Mouse (Mus musculus) E14TG2a.4 (cell line): ENCODE data around the gene Brpf1.

ENCODE experiments used
- H3K27me3 ChIP-seq: 2 replicates; pipeline ENCODE4 v1.6.1; 2014; ENCODE audit warnings: low read length, control low read depth; ENCODE audit not compliant: insufficient read depth
- H3K36me3 ChIP-seq: 2 replicates; pipeline ENCODE4 v1.6.1; 2014; ENCODE audit warnings: low read length, control low read depth; ENCODE audit not compliant: insufficient read depth
- H3K4me1 ChIP-seq: replicated peaks from 2 replicates; pipeline ENCODE4 v1.6.1; 2014; ENCODE audit warnings: low read depth, low read length, control low read depth
- H3K4me3 ChIP-seq: replicated peaks from 2 replicates; pipeline ENCODE4 v1.5.1; 2014; ENCODE audit warnings: mild to moderate bottlenecking, low read length
- H3K9me3 ChIP-seq: 2 replicates; pipeline ENCODE4 v1.6.1; 2014; ENCODE audit warnings: low read length, control low read depth
- CTCF ChIP-seq: conservative IDR thresholded peaks from 2 replicates; pipeline ENCODE4 v1.5.1; 2014; ENCODE audit warnings: low read length
- NANOG ChIP-seq: IDR thresholded peaks from 2 replicates; pipeline ENCODE4 v1.6.1; 2014; ENCODE audit warnings: borderline replicate concordance, low read length, mixed read lengths
- POU5F1 ChIP-seq: IDR thresholded peaks from 2 replicates; pipeline ENCODE4 v1.6.1; 2014; ENCODE audit warnings: low read length, borderline replicate concordance

The Brpf1 gene

DNA sequence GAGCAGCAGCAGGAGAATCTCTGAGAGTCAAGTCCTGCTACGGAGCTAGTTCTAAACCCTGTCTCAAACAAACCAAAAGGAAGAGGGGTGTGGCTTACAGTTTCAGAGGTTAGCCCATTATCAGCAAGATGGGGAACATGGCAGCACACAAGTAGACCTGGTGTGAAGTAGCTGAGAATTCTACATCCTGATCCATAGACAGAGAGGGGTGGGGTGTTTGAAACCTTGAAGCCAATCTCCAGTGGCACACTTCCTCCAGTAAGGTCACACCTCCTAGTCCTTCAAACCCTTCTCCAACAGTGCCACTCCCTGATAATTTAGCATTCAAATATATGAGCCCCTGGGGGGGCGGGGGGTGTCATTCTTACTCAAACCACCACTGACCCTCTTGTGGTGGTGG, 10.9 kb upstream of the Brpf1 start:
- TF ChIP-seq POU5F1, result no peak
- TF ChIP-seq CTCF, result no peak
- no peak for TF ChIP-seq NANOG
- Histone ChIP-seq H3K4me3 (no peak overlapping the region), H3K27me3 (no peaks in the 10 kb centered on the region), H3K4me1 (peaks cover 80% of the 10 kb centered on the region), H3K36me3 (no peaks in the 10 kb centered on the region), H3K9me3 (no peaks in the 10 kb centered on the region)

DNA sequence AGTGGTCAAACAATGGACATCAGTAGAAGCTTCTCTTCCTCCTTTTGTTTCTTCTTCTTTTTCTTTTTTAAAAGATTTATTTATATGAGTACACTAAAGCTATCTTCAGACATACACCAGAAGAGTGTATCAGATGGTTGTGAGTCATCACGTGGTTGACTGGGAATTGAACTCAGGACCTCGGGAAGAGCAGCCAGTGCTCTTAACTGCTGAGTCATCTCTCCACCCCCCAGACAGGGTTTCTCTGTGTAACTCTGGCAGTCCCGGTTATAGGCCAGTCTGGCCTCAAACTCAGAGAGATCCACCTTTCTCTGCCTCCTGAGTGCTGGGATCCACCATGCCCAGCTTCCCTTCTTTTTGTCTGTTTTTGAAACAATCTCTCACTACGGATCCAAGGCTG, 10.3 kb upstream of the Brpf1 start:
- no peak overlapping the region for H3K4me3 ChIP-seq
- H3K4me1 ChIP-seq, result peaks cover 85% of the 10 kb centered on the region
- H3K9me3 ChIP-seq, result no peaks in the 10 kb centered on the region
- no peak for TF ChIP-seq NANOG
- TF ChIP-seq CTCF, result no peak
- TF ChIP-seq POU5F1, result no peak
- H3K36me3 ChIP-seq, result no peaks in the 10 kb centered on the region
- no peaks in the 10 kb centered on the region for H3K27me3 ChIP-seq

DNA sequence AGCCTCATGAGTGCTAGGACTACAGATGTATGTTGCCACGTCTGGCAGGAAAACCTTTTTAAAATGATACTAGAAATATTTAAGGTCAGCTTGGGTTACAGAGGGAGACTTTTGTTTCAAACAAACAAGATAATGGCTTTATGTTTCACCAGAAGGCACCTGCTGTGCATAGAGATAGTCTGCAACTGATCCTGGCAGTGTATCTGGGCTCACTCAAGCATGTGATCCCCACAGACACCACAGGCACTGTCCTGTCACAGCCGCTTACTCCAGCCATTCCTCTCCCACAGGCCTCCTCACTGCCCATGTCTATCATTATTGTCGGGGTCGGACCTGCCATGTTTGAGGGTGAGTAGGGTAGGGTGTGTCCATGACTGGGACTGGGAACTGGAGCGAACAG, 5.6 kb upstream of the Brpf1 start:
- TF ChIP-seq POU5F1, result no peak
- Histone ChIP-seq H3K4me1 (peaks cover 70% of the 10 kb centered on the region), H3K27me3 (no peaks in the 10 kb centered on the region), H3K4me3 (no peak overlapping the region), H3K9me3 (no peaks in the 10 kb centered on the region), H3K36me3 (no peaks in the 10 kb centered on the region)

DNA sequence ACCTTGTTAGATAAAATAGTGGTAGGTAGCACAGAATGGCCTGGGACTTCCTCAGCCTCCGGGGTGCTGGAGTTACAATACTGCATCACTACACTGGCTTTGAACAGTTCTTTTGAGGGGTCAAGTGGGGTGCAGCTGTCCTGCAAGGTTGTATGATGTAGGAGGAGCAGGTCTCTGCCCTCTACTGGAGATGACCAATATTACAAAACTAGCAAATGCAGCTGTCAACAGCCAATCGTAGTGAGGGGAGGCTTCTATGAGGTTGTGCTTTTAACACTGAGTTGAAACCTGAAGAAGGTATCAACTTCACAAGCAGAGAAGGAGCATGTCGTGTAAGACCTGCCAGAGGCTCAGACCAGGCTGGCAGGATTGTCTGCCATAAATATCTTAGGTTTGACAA, 4.7 kb upstream of the Brpf1 start:
- Histone ChIP-seq H3K4me1 (peaks cover 61% of the 10 kb centered on the region), H3K27me3 (no peaks in the 10 kb centered on the region), H3K9me3 (no peaks in the 10 kb centered on the region), H3K36me3 (no peaks in the 10 kb centered on the region), H3K4me3 (no peak overlapping the region)
- TF ChIP-seq CTCF (no peak; the same call in none of the 2 replicates), POU5F1 (no peak), NANOG (no peak)

DNA sequence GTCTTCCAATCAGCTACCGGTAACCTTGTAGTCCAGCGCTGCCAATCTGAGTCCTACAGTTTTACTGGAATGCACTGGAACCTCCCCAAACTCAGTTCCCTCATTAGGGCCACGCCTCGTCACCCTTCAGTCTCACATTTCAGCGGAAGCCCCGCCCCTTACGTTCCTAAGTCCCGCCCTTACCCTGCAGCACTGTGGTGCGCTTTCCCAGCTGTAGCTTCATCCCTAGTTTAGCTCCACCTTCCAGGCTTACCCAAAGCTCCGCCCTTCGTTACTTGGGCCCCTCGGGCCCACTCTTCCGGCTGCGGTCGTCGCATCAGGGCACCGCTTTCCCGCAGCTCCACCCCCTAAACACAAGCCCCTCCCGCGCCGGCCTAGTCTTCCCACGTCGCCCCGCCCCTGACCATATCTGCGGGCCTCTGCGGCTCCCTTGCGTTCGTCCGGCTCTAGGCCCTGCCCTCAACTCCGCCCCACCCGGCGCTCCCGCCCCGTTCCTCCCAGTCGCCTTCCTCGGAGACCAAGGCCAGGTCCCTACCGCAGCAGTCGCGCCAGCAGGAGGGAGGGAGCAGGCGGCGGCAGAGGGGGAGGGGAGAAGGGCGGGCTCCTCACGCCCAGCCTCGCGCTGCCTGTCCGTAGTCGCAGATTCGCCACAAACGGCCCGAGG, 483 bp upstream of the Brpf1 start:
- Histone ChIP-seq H3K36me3 (peaks cover 21% of the 10 kb centered on the region), H3K4me1 (peaks cover 52% of the 10 kb centered on the region), H3K9me3 (no peaks in the 10 kb centered on the region), H3K4me3 (peak overlapping the region; percentile 100), H3K27me3 (no peaks in the 10 kb centered on the region)
- TF ChIP-seq POU5F1 (no peak), CTCF (no peak), NANOG (no peak)

DNA sequence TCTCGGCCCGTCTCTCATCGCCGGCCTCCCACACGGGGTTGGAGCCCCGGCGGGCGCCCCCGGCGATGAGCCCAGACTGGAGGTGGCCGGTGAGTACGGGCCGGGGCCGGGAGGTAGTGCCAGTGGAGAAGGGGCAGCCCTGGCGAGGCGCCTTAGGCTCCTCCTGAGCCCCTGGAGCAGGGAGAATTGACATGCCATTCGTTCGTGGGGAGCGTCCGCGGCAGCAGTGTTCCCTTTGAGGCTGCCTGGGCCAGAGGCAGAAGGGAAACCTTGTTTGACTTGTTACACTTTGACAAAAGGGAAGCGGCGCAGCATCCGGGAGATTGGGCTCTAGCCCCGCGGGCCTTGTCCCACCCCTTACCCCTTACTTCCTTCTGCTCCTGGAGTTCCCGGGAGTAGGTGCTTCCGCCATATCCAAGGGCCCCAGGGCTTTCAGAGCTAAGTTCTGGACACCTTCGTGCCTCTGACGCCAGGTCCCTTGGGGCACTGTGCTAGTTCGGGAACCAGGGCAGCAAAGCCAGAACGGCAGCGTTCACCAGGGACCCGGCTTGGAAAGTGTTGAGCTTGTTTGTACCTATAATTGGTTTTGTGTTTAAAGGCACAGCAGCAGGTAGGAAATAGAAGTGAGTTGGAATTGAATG, 664 bp downstream of the Brpf1 start:
- TF ChIP-seq POU5F1 (no peak), CTCF (no peak), NANOG (no peak)
- H3K4me3 ChIP-seq, result peak overlapping the region; percentile 100
- peaks cover 32% of the 10 kb centered on the region for H3K36me3 ChIP-seq
- H3K9me3 ChIP-seq, result no peaks in the 10 kb centered on the region
- peaks cover 41% of the 10 kb centered on the region for H3K4me1 ChIP-seq
- no peaks in the 10 kb centered on the region for H3K27me3 ChIP-seq

DNA sequence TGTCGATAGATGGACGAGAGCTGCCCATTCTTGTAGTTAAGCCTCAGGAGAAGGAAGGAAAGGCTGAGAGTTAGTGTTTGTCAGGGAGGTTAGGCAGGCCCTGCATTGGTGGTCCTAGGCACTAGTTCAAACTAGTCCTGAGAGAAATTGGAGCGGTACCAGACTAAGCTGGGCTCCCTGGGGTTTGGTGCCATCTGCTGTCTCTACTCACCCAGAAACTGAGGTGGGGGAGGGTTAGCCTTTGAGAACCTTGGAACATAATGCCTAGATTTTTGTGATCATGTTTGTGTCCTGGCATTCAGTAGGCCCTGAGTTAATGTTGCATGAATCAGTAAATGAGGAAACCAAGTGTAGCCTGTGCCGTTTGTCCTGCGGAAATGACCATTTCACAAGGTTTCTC, 1.2 kb downstream of the Brpf1 start:
- Histone ChIP-seq H3K36me3 (peaks cover 38% of the 10 kb centered on the region), H3K27me3 (no peaks in the 10 kb centered on the region), H3K4me1 (peaks cover 40% of the 10 kb centered on the region), H3K9me3 (no peaks in the 10 kb centered on the region), H3K4me3 (peak overlapping the region; percentile 100)
- TF ChIP-seq CTCF (no peak), NANOG (no peak), POU5F1 (no peak)

DNA sequence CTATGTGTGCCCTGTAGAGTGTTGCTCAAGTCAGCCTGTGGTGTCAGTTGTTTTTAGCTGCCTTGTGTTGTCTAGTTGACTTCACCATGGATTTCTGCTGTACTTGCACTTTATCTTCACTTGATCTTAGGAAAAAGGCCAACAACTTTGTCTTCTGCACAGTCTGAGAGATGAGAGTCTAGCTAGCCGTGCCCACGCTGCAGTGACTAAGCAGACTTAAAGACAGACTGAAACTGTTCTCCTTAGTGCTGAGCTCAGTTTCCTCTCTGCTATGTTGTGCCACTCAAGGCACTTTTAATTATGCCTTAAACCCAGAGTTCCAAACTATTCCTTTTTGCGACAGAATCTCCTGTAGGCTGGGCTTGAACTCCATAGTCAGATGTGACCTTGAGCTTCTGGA, 9.0 kb downstream of the Brpf1 start:
- H3K4me1 ChIP-seq, result peaks cover 35% of the 10 kb centered on the region

More for the DNA sequence above, 9.0 kb downstream of the Brpf1 start:
- no peak for TF ChIP-seq NANOG
- no peak for TF ChIP-seq CTCF
- TF ChIP-seq POU5F1, result no peak
- Histone ChIP-seq H3K27me3 (no peaks in the 10 kb centered on the region), H3K9me3 (no peaks in the 10 kb centered on the region), H3K36me3 (peaks cover 99% of the 10 kb centered on the region), H3K4me3 (no peak overlapping the region)
